Comparison of ENCODE assay signal across 20 mouse cellular contexts in the genomic region with DNA sequence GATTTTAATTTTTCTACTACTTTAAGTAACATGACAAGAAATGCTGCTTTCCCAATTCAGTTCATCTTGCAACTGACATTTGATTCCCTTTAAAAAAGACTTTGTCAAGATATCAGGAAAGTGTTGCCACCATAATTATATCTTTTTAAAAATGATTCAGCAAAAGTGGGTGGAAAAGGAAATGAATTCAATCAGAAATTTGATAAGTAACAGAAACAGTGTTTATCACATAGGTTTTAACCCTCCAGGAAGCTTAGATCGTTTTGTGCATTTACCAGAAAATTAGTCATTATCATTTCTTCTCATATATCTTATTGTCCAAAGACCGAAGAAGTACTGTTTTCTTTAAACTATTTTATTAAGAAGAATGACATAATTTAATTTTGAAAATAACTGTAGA.
DNase-seq lines count a peak whose midpoint lies in the region; TF ChIP-seq lines count a peak whose summit lies in the region.
"Had no signal": no experiment of that assay in that cellular context is flagged by ENCODE, and none has a peak within 500 bp of the region (broad histone marks: within the 10 kb centered on the region; RNA-seq: fewer than 3 reads in every experiment).

No protein-coding gene starts in this region.

- no peaks in the 10 kb centered on the region for H3K27me3 ChIP-seq in MEL (ENCODE audit: control insufficient read depth in 1 of 2, insufficient read depth in 2 of 2, low read length in 2 of 2)
- H3K27me3 ChIP-seq: CH12.LX, Patski had no signal

- DNase-seq in 416B (ENCODE audit: low read depth) (peak; percentile 50), MEL (ENCODE audit: low read depth, low spot score) (peak; percentile 46), MN1 (ENCODE audit: low spot score) (no peak)
- DNase-seq in kidney, postnatal 36 days: no peak
- DNase-seq: adrenal gland, adult 2 months; adrenal gland, adult 8-10 months; adrenal gland, postnatal 10 days; adrenal gland, postnatal 14 days; adrenal gland, postnatal 25 days; adrenal gland, postnatal 36 days; B cell, adult 2 months; cerebellum, adult 11 months; cerebellum, adult 11-12 months; cerebellum, adult 18-20 months; cerebellum, adult 2 months; cerebellum, adult 8-10 months; cerebellum, adult 9-10 months had no signal

- peaks cover 2 to 7% of the 10 kb centered on the region in 2 experiments; a peak in 3 of 4 replicates for H3K4me1 ChIP-seq in MEL (ENCODE audit: control insufficient read depth in 1 of 2, insufficient read depth in 2 of 2, low read length in 2 of 2)

- H3K9ac ChIP-seq in MEL (ENCODE audit: control insufficient read depth, low read depth, low read length, poor library complexity, severe bottlenecking): peak overlapping the region; percentile 25; the same call in 1 of the 2 replicates

- TF ChIP-seq RAD21 in MEL (IDR thresholded peaks at IDR 0.05; ENCODE audit: low read depth, low read length): no peak

- no peak for TF ChIP-seq CTCF in MEL (IDR thresholded peaks at IDR 0.05 in 2 of 3, conservative IDR thresholded peaks at IDR 0.05 in 1 of 3; ENCODE audit: control insufficient read depth in 1 of 3, insufficient read depth in 1 of 3, low read depth in 2 of 3, low read length in 3 of 3, poor library complexity in 1 of 3, severe bottlenecking in 1 of 3)

- no peak overlapping the region for H3K4me3 ChIP-seq in MEL (ENCODE audit: control insufficient read depth in 1 of 2, insufficient read depth in 1 of 2, low read depth in 2 of 2, low read length in 2 of 2)

- TF ChIP-seq POLR2A in MEL (IDR thresholded peaks at IDR 0.05; ENCODE audit: control insufficient read depth in 1 of 2, insufficient read depth in 1 of 2, low read depth in 1 of 2, low read length in 2 of 2, poor library complexity in 1 of 2): no peak

- no peaks in the 10 kb centered on the region for H3K9me3 ChIP-seq in MEL (replicated peaks; ENCODE audit: insufficient read depth, low read length)
- H3K9me3 ChIP-seq: G1E had no signal

- peak; percentile 89 to 95 for TF ChIP-seq EP300 in MEL (IDR thresholded peaks at IDR 0.05; ENCODE audit: low read depth in 1 of 2, low read length in 2 of 2)

- H3K79me2 ChIP-seq in MEL (ENCODE audit: control insufficient read depth, insufficient read depth, low read length, poor library complexity): no peaks in the 10 kb centered on the region

- peak overlapping the region; percentile 91 for H3K27ac ChIP-seq in MEL (ENCODE audit: control insufficient read depth, low read depth, low read length)

- H3K36me3 ChIP-seq in MEL (ENCODE audit: control insufficient read depth in 1 of 2, insufficient read depth in 2 of 2, low read length in 2 of 2): peaks cover 0 to 9% of the 10 kb centered on the region in 2 experiments; a peak in 2 of 4 replicates
- H3K36me3 ChIP-seq: G1E had no signal

TF ChIP-seq in MEL, 35 proteins besides CTCF, POLR2A, EP300 and RAD21:
- TF ChIP-seq ZC3H11A (IDR thresholded peaks at IDR 0.05; ENCODE audit: low read depth, low read length) (no peak), CHD1 (IDR thresholded peaks at IDR 0.05; ENCODE audit: low read depth, low read length) (no peak), SIN3A (IDR thresholded peaks at IDR 0.05; ENCODE audit: low read length) (peak; percentile 85), MEF2A (IDR thresholded peaks at IDR 0.05; ENCODE audit: extremely low read depth, insufficient replicate concordance, low read depth, low read length, poor library complexity, severe bottlenecking) (no peak), MAFK (IDR thresholded peaks at IDR 0.05; ENCODE audit: borderline replicate concordance, low read depth, low read length) (peak; percentile 47; the same call in 1 of the 2 replicates), BHLHE40 (IDR thresholded peaks at IDR 0.05; ENCODE audit: borderline replicate concordance, low read depth, low read length) (0 out of 2 replicates have a peak, but pooled peaks have one; percentile 18), SMC3 (IDR thresholded peaks at IDR 0.05; ENCODE audit: low read depth, low read length) (no peak), UBTF (IDR thresholded peaks at IDR 0.05; ENCODE audit: borderline replicate concordance, insufficient read depth, low read depth, low read length) (no peak), USF1 (IDR thresholded peaks at IDR 0.05; ENCODE audit: low read depth, low read length) (no peak), TCF12 (IDR thresholded peaks at IDR 0.05; ENCODE audit: low read depth, low read length) (peak; percentile 74), JUND (IDR thresholded peaks at IDR 0.05; ENCODE audit: low read depth, low read length) (no peak), ETS1 (IDR thresholded peaks at IDR 0.05; ENCODE audit: low read depth, low read length) (peak; percentile 69; the same call in 1 of the 2 replicates), MXI1 (IDR thresholded peaks at IDR 0.05; ENCODE audit: low read depth, low read length) (0 out of 2 replicates have a peak, but pooled peaks have one; percentile 30), NELFE (IDR thresholded peaks at IDR 0.05; ENCODE audit: low read depth, low read length) (no peak), GATA1 (IDR thresholded peaks at IDR 0.05; ENCODE audit: low read depth, low read length) (peak; percentile 86), NRF1 (IDR thresholded peaks at IDR 0.05; ENCODE audit: insufficient read depth, low read depth, low read length, poor library complexity, severe bottlenecking) (no peak), POLR2AphosphoS5 (IDR thresholded peaks at IDR 0.05; ENCODE audit: borderline replicate concordance, low read depth, low read length) (no peak), POLR2AphosphoS2 (IDR thresholded peaks at IDR 0.05; ENCODE audit: low read length) (no peak), KAT2A (conservative IDR thresholded peaks at IDR 0.05; ENCODE audit: low read depth, low read length) (no peak), MYC (IDR thresholded peaks at IDR 0.05; ENCODE audit: low read depth, low read length) (0 out of 2 replicates have a peak, but pooled peaks have one; percentile 47), MAX (IDR thresholded peaks at IDR 0.05; ENCODE audit: low read length) (no peak), CHD2 (IDR thresholded peaks at IDR 0.05; ENCODE audit: low read length) (no peak), MYB (IDR thresholded peaks at IDR 0.05; ENCODE audit: low read depth, low read length) (peak; percentile 86), TAL1 (IDR thresholded peaks at IDR 0.05; ENCODE audit: low read length) (no peak), ELF1 (IDR thresholded peaks at IDR 0.05; ENCODE audit: low read depth, low read length) (no peak), HCFC1 (IDR thresholded peaks at IDR 0.05; ENCODE audit: low read depth, low read length) (no peak), ZNF384 (IDR thresholded peaks at IDR 0.05; ENCODE audit: low read depth, low read length) (no peak), TBP (IDR thresholded peaks at IDR 0.05; ENCODE audit: low read depth, low read length) (no peak), ZMIZ1 (IDR thresholded peaks at IDR 0.05; ENCODE audit: low read depth, low read length) (no peak), E2F4 (IDR thresholded peaks at IDR 0.05; ENCODE audit: borderline replicate concordance, low read depth, low read length) (no peak), MAZ (IDR thresholded peaks at IDR 0.05; ENCODE audit: low read depth, low read length) (no peak), GABPA (IDR thresholded peaks at IDR 0.05; ENCODE audit: low read depth, low read length) (peak; percentile 55; the same call in 1 of the 2 replicates), ZKSCAN1 (IDR thresholded peaks at IDR 0.05; ENCODE audit: low read depth, low read length) (no peak), RCOR1 (IDR thresholded peaks at IDR 0.05; ENCODE audit: low read depth, low read length) (peak; percentile 94), USF2 (IDR thresholded peaks at IDR 0.05; ENCODE audit: borderline replicate concordance in 1 of 2, insufficient read depth in 1 of 2, low read depth in 1 of 2, low read length in 2 of 2) (no peak)
TF ChIP-seq in MEL: peak in this region for 11.

Comparison
In these comparisons a context has a peak if more than half of its experiments do, and no peak if none do; other contexts are left out.
1. DNase-seq: peak in 416B (single experiment) and MEL (single experiment); none in MN1 (single experiment) and kidney, postnatal 36 days (0 of 2).